Mouse (Mus musculus) CH12.LX (cell line): ENCODE measurements around the gene Tmem189. TPM values are rescaled to one million over a fixed set of nuclear protein-coding genes. Genes with fewer than 3 reads are reported as not detected.
A peak's percentile ranks its signal among the peaks of the same experiment; 100 is the strongest.

Source experiments
- DNase-seq: peaks from one replicate; pipeline ENCODE4 v3.0.0-alpha.2; 2013; ENCODE audit errors: extremely low read depth
- H3K27ac ChIP-seq: 2 replicates; pipeline ENCODE4 v1.5.1; 2012; ENCODE audit warnings: low read depth, mild to moderate bottlenecking, control low read depth, moderate library complexity; ENCODE audit not compliant: insufficient read depth
- H3K27me3 ChIP-seq: replicated peaks from 2 replicates; pipeline ENCODE3; 2012; ENCODE audit warnings: inconsistent platforms
- H3K36me3 ChIP-seq, 2 experiments: replicated peaks in 1 of 2; 2 replicates each; pipeline versions ENCODE3 to v1.6.1; 2012; ENCODE audit warnings: inconsistent platforms in 1 of 2, low read length in 1 of 2, mild to moderate bottlenecking in 1 of 2, mixed read lengths in 1 of 2, moderate library complexity in 1 of 2; ENCODE audit not compliant: control insufficient read depth in 1 of 2, insufficient read depth in 1 of 2
- H3K4me1 ChIP-seq, 2 experiments: 2 replicates each; pipeline ENCODE4 v1.6.1; 2012; ENCODE audit warnings: inconsistent platforms in 1 of 2, moderate library complexity in 1 of 2; ENCODE audit not compliant: insufficient read depth in 2 of 2, control insufficient read depth in 1 of 2
- H3K4me2 ChIP-seq: 2 replicates; pipeline ENCODE4 v1.6.1; 2012; ENCODE audit warnings: low read depth, mild to moderate bottlenecking, control low read depth; ENCODE audit not compliant: poor library complexity, insufficient read depth, severe bottlenecking
- H3K4me3 ChIP-seq, 3 experiments: fragments of 150-350 bp in 1 of 3; sonication (generic) in 1 of 3; replicated peaks in 1 of 3; 2 replicates each; pipeline versions ENCODE3 to v1.5.1; 2011 to 2012; ENCODE audit warnings: low read depth in 2 of 3, low read length in 2 of 3, mild to moderate bottlenecking in 2 of 3, moderate library complexity in 2 of 3, control low read depth in 1 of 3, improper control_type of control experiment in 1 of 3, inconsistent platforms in 1 of 3, mixed read lengths in 1 of 3; ENCODE audit not compliant: poor library complexity in 1 of 3
- H3K79me2 ChIP-seq: replicated peaks from 2 replicates; pipeline ENCODE4 v1.6.1; 2012; ENCODE audit warnings: mild to moderate bottlenecking, moderate library complexity; ENCODE audit not compliant: control insufficient read depth, poor library complexity, insufficient read depth, severe bottlenecking; ENCODE audit errors: extremely low read depth
- H3K9ac ChIP-seq: 2 replicates; pipeline ENCODE4 v1.6.1; 2012; ENCODE audit warnings: low read depth, mild to moderate bottlenecking, control low read depth, moderate library complexity; ENCODE audit not compliant: insufficient read depth
- H3K9me3 ChIP-seq: replicated peaks from 2 replicates; pipeline ENCODE3; 2012; ENCODE audit warnings: low read length, inconsistent platforms, mixed read lengths
- BHLHE40 ChIP-seq: IDR thresholded peaks from 2 replicates; pipeline ENCODE4 v1.6.1; 2011; ENCODE audit warnings: mild to moderate bottlenecking, low read depth, low read length, improper control_type of control experiment
- CHD2 ChIP-seq: IDR thresholded peaks from 2 replicates; pipeline ENCODE4 v1.6.1; 2011; ENCODE audit warnings: low read length, improper control_type of control experiment
- E2F4 ChIP-seq: IDR thresholded peaks from 2 replicates; pipeline ENCODE4 v1.6.1; 2011; ENCODE audit warnings: low read depth, low read length, improper control_type of control experiment; ENCODE audit not compliant: insufficient replicate concordance
- EP300 ChIP-seq: IDR thresholded peaks from 2 replicates; pipeline ENCODE4 v1.6.1; 2011; ENCODE audit warnings: low read length, improper control_type of control experiment
- ETS1 ChIP-seq: conservative IDR thresholded peaks from 2 replicates; pipeline ENCODE4 v1.6.1; 2012; ENCODE audit warnings: low read depth, mild to moderate bottlenecking, inconsistent platforms, low read length, improper control_type of control experiment, moderate library complexity
- GABPA ChIP-seq: IDR thresholded peaks from 2 replicates; pipeline ENCODE4 v1.6.1; 2012; ENCODE audit warnings: low read depth, low read length, improper control_type of control experiment, inconsistent platforms; ENCODE audit not compliant: insufficient replicate concordance
- HCFC1 ChIP-seq: IDR thresholded peaks from 2 replicates; pipeline ENCODE4 v1.6.1; 2012; ENCODE audit warnings: low read depth, mild to moderate bottlenecking, inconsistent platforms, low read length, improper control_type of control experiment
- MAFK ChIP-seq: IDR thresholded peaks from 2 replicates; pipeline ENCODE4 v1.6.1; 2011; ENCODE audit warnings: low read length, improper control_type of control experiment; ENCODE audit not compliant: insufficient replicate concordance
- MAX ChIP-seq: IDR thresholded peaks from 2 replicates; pipeline ENCODE4 v1.6.1; 2011; ENCODE audit warnings: low read length, improper control_type of control experiment
- MXI1 ChIP-seq: IDR thresholded peaks from 2 replicates; pipeline ENCODE4 v1.6.1; 2011; ENCODE audit warnings: mild to moderate bottlenecking, low read depth, low read length, improper control_type of control experiment
- MYC ChIP-seq: IDR thresholded peaks from 2 replicates; pipeline ENCODE4 v1.6.1; 2011; ENCODE audit warnings: low read depth, mild to moderate bottlenecking, improper control_type of control experiment, low read length
- NRF1 ChIP-seq: IDR thresholded peaks from 2 replicates; pipeline ENCODE4 v1.6.1; 2014; ENCODE audit warnings: low read depth, mild to moderate bottlenecking, inconsistent platforms, low read length, improper control_type of control experiment, moderate library complexity
- POLR2A ChIP-seq: IDR thresholded peaks from 2 replicates; pipeline ENCODE4 v1.6.1; 2011; ENCODE audit warnings: low read depth, mild to moderate bottlenecking, improper control_type of control experiment, low read length
- POLR2AphosphoS2 ChIP-seq: IDR thresholded peaks from 2 replicates; pipeline ENCODE4 v1.6.1; 2011; ENCODE audit warnings: low read depth, low read length, improper control_type of control experiment
- RCOR1 ChIP-seq: conservative IDR thresholded peaks from 2 replicates; pipeline ENCODE4 v1.6.1; 2012; ENCODE audit warnings: low read depth, mild to moderate bottlenecking, inconsistent platforms, low read length, improper control_type of control experiment
- SIN3A ChIP-seq: IDR thresholded peaks from 2 replicates; pipeline ENCODE4 v1.6.1; 2012; ENCODE audit warnings: low read length, improper control_type of control experiment, inconsistent platforms
- TBP ChIP-seq: conservative IDR thresholded peaks from 2 replicates; pipeline ENCODE4 v1.6.1; 2011; ENCODE audit warnings: low read depth, low read length, improper control_type of control experiment
- TCF12 ChIP-seq: IDR thresholded peaks from 2 replicates; pipeline ENCODE4 v1.6.1; 2014; ENCODE audit warnings: low read depth, mild to moderate bottlenecking, inconsistent platforms, low read length, improper control_type of control experiment
- UBTF ChIP-seq: IDR thresholded peaks from 2 replicates; pipeline ENCODE4 v1.6.1; 2012; ENCODE audit warnings: low read depth, mild to moderate bottlenecking, inconsistent platforms, low read length, improper control_type of control experiment, moderate library complexity
- USF2 ChIP-seq: conservative IDR thresholded peaks from 2 replicates; pipeline ENCODE4 v1.6.1; 2011; ENCODE audit warnings: low read depth, low read length, improper control_type of control experiment
- ZC3H11A ChIP-seq: IDR thresholded peaks from 2 replicates; pipeline ENCODE4 v1.6.1; 2012; ENCODE audit warnings: low read depth, mild to moderate bottlenecking, inconsistent platforms, low read length, improper control_type of control experiment
- ZMIZ1 ChIP-seq: IDR thresholded peaks from 2 replicates; pipeline ENCODE4 v1.6.1; 2012; ENCODE audit warnings: low read depth, mild to moderate bottlenecking, inconsistent platforms, low read length, improper control_type of control experiment
- dilution Hi-C: fragments of 300-500 bp; cut with MboI; formaldehyde crosslinking; loops from 2 replicates; pipeline ENCODE4 v1.14.3; 2020; ENCODE audit warnings: low sequenced_read_pairs; ENCODE audit not compliant: extremely low pct_unique_long_range_greater_than_20kb, extremely low pct_ligation_motif_present
- in situ Hi-C: fragments of 300-500 bp; cut with MboI; formaldehyde crosslinking; loops from 3 replicates; pipeline ENCODE4 v1.14.3; 2019; ENCODE audit warnings: low sequenced_read_pairs, low pct_ligation_motif_present, low pct_unique_long_range_greater_than_20kb, mixed read lengths
- polyA plus RNA-seq: library from polyadenylated mRNA; unstranded; fragments of >175 nt; gene quantifications from 2 replicates; pipeline ENCODE4 v1.2.1, GENCODE M21; 2012; ENCODE audit warnings: low read depth; ENCODE audit not compliant: insufficient read length
- total RNA-seq, 2 experiments: library from RNA; depleted of rRNA; stranded (reverse); fragments of 300-350 nt in 1 of 2; fragments of >200 nt in 1 of 2; gene quantifications; 2 replicates each; pipeline ENCODE4 v1.2.3; 2012 to 2014

The Tmem189 gene
- total RNA-seq (2012; rRNA removed) (30.9 and 31.0 TPM in 2 replicates), total RNA-seq (2014; rRNA removed) (25.1 and 27.9 TPM in 2 replicates), polyA plus RNA-seq (29.4 and 29.5 TPM in 2 replicates)

GRCm38 (mm10) chr2:167689501-167690218 lies at the start of gene Tmem189:
TSS of gene Tmem189 (minus strand) at chr2:167689822.
- DNase-seq: no peak
- Histone ChIP-seq H3K79me2 (no peaks in the 10 kb centered on the region; the same call in 1 of the 2 replicates), H3K9ac (peak within 1 kb of the TSS; percentile 72), H3K9me3 (peaks cover 8% of the 10 kb centered on the region), H3K4me1 (peaks cover 0 to 15% of the 10 kb centered on the region in 2 experiments; a peak in 3 of 4 replicates), H3K27me3 (peaks cover 80% of the 10 kb centered on the region), H3K4me3 (peak within 1 kb of the TSS; percentile 35 to 88 (median 44)), H3K36me3 (no peaks in the 10 kb centered on the region), H3K4me2 (peak within 1 kb of the TSS; percentile 48), H3K27ac (peak within 1 kb of the TSS; percentile 96)
- TF ChIP-seq NRF1: peak; percentile 56
- 0 out of 2 replicates have a peak, but pooled peaks have one; percentile 15 for TF ChIP-seq TBP
- peak; percentile 33; the same call in 1 of the 2 replicates for TF ChIP-seq TCF12
- no peak for TF ChIP-seq MAFK
- peak; percentile 93 for TF ChIP-seq BHLHE40
- no peak for TF ChIP-seq HCFC1
- TF ChIP-seq USF2: no peak
- no peak for TF ChIP-seq GABPA
- no peak for TF ChIP-seq ZMIZ1
- TF ChIP-seq POLR2A: peak; percentile 43; the same call in 1 of the 2 replicates
- no peak for TF ChIP-seq E2F4
- TF ChIP-seq UBTF: peak; percentile 84
- TF ChIP-seq ZC3H11A: no peak
- no peak for TF ChIP-seq EP300
- peak; percentile 88 for TF ChIP-seq MXI1
- peak; percentile 75; the same call in 1 of the 2 replicates for TF ChIP-seq MAX
- 0 out of 2 replicates have a peak, but pooled peaks have one; percentile 33 for TF ChIP-seq ETS1
- peak; percentile 70 for TF ChIP-seq CHD2
- no peak for TF ChIP-seq POLR2AphosphoS2
- peak; percentile 84; the same call in 1 of the 2 replicates for TF ChIP-seq MYC
- TF ChIP-seq RCOR1: no peak
- 0 out of 2 replicates have a peak, but pooled peaks have one; percentile 38 for TF ChIP-seq SIN3A
- dilution Hi-C loops (loop anchor here (25.0 kb wide), 1 partner anchor 198 kb away; no protein-coding TSS in a partner anchor), in situ Hi-C loops (loop anchor here (5.0 kb wide), 1 partner anchor 208 kb away; no protein-coding TSS in a partner anchor)
